Mouse (Mus musculus) urinary bladder, postnatal 25 days (tissue): ENCODE measurements around the gene Plau.

ENCODE experiments used
- DNase-seq: peaks from one replicate; pipeline ENCODE4 v3.0.0; 2022; ENCODE audit warnings: low spot score

Gene Plau

GRCm38 (mm10) chr14:20844671-20845576 is 8.5 kb downstream of the Plau start:
- no peak for DNase-seq

- no peak for DNase-seq
Measured at GRCm38 (mm10) chr14:20845577-20846088, 9.2 kb downstream of the Plau start.

GRCm38 (mm10) chr14:20846214-20846613 is 9.8 kb downstream of the Plau start:
- DNase-seq: no peak

GRCm38 (mm10) chr14:20847637-20848129 is 11.2 kb downstream of the Plau start:
- DNase-seq: no peak

- DNase-seq: no peak
Measured at GRCm38 (mm10) chr14:20849753-20850152, 13.3 kb downstream of the Plau start.

GRCm38 (mm10) chr14:20850498-20850897 is 14.0 kb downstream of the Plau start:
- DNase-seq: no peak

- DNase-seq: no peak
Measured at GRCm38 (mm10) chr14:20851776-20852175, 15.3 kb downstream of the Plau start.

GRCm38 (mm10) chr14:20861152-20861551 is 24.7 kb downstream of the Plau start:
- no peak for DNase-seq

GRCm38 (mm10) chr14:20861559-20861958 is 25.1 kb downstream of the Plau start:
- DNase-seq: no peak

- no peak for DNase-seq
Measured at GRCm38 (mm10) chr14:20863306-20864065, 27.0 kb downstream of the Plau start.

- no peak for DNase-seq
Measured at GRCm38 (mm10) chr14:20864192-20864591, 27.7 kb downstream of the Plau start.

- DNase-seq: no peak
Measured at GRCm38 (mm10) chr14:20865604-20866003, 29.1 kb downstream of the Plau start.

GRCm38 (mm10) chr14:20866365-20866764 is 29.9 kb downstream of the Plau start:
- no peak for DNase-seq

- no peak for DNase-seq
Measured at GRCm38 (mm10) chr14:20870110-20870509, 33.6 kb downstream of the Plau start.

- no peak for DNase-seq
Measured at GRCm38 (mm10) chr14:20871495-20871894, 35.0 kb downstream of the Plau start.

GRCm38 (mm10) chr14:20873307-20873706 is 36.8 kb downstream of the Plau start:
- DNase-seq: peak; percentile 82

- DNase-seq: no peak
Measured at GRCm38 (mm10) chr14:20873931-20874330, 37.5 kb downstream of the Plau start.

GRCm38 (mm10) chr14:20884691-20885090 is 48.2 kb downstream of the Plau start:
- no peak for DNase-seq

GRCm38 (mm10) chr14:20885091-20885888 is 48.8 kb downstream of the Plau start:
- no peak for DNase-seq

GRCm38 (mm10) chr14:20886266-20886665 is 49.8 kb downstream of the Plau start:
- DNase-seq: no peak

GRCm38 (mm10) chr14:20887541-20888085 is 51.2 kb downstream of the Plau start:
- no peak for DNase-seq
